Mouse (Mus musculus) WW6 (cell line): ENCODE measurements around the gene Mrpl46.

Source experiments
- DNase-seq: peaks from one replicate; pipeline ENCODE4 v3.0.0-alpha.2; 2013; ENCODE audit warnings: low read depth, low spot score

Mrpl46 gene

DNA sequence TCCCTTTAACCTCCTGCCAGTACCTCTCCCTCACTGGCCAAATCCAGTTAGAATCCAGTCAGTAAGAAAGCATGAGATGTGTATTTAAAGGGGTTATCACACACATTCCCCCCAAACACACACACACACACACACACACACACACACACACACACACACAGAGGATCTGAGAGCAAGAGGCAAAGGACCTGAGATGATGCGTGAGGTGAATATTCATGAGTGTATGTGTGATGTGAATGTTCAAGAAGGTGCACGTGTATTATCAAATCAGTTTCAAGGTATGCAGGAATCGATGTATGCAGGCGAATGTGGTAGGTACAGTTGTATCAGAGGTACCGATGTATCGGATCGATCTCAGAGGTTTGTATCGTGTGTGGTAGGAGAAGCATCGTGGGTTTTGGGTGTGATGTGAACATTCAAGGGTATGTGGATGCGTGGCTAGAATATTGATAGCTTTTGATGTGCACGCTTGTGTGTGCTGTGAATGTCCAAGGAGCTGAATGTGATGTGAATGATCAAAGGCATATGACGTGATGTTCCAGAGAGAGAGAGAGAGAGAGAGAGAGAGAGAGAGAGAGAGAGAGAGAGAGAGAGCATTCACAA, 15.3 kb downstream of the Mrpl46 start:
- DNase-seq = no peak

DNA sequence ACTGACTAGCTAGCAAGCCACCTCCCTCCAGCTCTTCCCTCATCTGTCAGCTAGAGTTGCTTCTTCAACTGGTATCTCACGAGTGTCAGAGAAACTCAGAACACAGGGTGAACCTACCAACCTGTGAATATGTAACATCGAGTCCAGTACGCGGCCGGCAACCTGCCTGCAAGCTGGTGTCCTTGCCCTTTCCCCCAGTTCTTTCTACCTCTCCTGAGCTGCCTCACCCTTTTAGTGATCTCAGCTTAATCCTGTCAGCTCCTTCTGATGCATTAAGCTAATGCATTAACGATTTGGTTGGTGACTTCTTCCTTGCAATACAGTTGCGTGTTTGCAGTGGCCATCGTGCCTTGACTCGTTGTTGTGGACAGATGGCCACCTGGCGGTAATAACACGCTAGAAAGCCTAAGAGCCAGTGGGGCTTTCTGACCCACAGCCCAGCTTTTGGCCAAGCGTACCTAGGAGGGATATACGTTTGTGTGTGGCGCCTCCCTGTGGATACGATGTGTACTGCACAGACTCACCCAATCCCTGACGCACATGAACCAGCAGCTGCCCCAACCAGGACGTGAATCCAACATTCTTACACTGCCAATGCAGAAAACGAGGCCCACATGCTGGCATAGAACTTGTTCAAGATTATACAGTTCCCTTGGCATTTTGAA, 17.2 kb downstream of the Mrpl46 start:
- peak; percentile 46 for DNase-seq

DNA sequence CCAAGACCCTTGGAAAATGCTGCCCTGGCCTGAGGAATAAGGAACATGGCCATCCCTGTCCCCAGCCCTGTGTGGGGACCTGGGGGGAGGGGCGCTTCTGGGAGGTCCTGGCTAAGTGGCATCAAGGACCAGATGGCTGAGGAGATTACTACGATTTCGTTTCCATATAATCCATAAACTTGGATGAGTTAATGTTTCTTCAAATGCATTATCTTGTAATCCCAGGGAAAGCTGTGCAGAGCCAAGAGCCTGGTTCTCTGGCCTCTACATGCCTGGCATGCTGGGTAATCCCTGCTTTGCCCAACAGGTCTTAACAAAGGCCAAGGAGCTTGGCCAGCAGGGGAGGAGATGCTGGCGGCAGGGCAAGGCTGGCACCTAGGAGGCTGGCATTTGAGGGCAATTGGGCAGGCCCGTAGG, 18.1 kb downstream of the Mrpl46 start:
- DNase-seq = no peak

DNA sequence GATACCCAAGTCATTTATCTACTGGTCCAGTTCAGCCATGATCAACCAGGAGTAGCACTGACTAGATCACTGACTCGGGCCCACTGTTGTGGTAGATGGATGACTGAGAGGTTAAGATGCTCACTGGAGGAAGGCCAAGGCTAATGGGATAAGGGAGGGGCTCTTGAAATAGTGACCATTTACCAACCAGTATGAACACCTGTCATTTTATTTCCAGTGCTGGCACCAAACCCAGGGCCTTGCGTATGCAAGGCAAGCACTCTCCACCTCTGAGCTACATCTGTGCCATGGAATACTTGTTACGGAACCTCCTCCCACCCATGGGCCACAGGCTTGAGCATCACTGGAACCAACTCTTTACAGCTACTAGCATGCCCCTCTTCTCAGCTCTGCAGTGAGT, 19.5 kb downstream of the Mrpl46 start:
- DNase-seq = no peak

DNA sequence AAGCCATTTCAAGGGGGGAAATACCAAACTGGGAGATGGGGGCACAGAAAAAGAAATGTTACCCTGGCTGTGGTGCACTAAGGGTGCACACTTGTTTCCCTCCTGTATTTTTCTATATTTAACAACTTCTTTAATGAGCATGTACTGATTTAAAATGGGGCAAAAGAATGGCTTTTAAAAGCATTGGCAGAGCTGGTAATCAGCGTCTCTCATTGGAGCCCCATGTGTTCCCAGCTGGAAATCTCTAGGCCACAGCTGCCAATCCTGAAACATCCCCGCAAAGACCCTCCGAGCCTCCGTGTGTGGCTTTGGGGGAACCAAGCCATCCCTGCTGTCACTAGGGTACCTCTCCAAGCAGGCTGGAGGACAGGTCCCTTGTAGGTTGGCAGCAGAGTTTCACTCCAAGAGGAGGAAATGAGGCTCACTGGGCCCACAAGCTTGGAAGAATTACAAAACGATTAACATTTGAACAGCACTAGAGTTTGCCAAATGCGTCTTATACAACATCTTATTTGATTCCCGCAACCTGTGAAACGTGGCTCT, 28.8 kb downstream of the Mrpl46 start:
- DNase-seq = no peak

DNA sequence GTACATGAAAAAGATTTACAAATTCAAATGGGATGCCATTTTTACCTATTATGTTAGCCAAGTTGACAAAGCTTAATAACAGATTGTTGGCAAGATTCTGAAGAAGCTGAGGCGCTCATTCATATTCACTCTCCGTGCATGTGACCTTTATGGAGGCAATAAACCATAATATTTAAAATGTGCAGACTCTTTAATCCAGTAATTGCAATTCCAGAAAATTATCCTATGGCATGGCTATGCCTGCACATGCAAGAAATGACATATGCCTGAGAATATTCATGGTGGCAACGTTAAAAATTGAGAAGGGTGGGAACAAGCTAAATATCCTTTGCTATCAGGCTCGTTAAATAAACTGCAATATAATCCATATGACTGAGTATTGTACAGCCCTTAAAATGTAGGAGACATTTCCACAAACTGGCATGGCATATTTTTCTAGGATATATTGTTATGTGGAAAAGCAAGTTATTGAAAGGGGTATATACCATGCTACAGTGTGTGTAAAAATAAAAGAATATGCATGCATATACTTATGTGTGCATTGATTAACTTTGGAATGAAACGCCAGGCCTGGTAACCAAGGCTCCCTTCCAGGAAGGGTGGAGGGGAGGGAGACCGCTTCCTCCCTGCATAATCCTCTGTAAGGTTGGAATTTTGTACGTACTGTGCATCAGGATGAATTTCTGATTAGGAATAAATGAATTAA, 29.4 kb downstream of the Mrpl46 start:
- DNase-seq = no peak

DNA sequence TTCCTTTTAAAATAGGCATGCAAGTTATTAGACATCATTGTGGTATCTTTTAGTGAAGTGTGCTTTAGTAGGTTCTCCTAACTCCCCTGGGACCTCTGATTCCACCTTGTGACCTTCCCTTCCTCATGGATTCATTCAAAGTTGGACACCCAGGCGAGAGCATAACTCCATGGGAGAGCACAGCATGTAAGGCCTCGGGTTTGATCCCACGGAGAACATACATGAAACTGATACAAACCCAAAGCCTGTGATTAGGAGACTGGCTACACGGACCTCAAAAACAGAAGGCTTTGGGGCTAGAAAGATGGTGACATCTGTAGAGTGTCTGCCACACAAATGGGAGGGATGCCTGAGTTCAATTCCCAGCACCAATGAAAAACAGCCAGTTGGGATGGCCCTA, 30.4 kb downstream of the Mrpl46 start:
- DNase-seq = no peak

DNA sequence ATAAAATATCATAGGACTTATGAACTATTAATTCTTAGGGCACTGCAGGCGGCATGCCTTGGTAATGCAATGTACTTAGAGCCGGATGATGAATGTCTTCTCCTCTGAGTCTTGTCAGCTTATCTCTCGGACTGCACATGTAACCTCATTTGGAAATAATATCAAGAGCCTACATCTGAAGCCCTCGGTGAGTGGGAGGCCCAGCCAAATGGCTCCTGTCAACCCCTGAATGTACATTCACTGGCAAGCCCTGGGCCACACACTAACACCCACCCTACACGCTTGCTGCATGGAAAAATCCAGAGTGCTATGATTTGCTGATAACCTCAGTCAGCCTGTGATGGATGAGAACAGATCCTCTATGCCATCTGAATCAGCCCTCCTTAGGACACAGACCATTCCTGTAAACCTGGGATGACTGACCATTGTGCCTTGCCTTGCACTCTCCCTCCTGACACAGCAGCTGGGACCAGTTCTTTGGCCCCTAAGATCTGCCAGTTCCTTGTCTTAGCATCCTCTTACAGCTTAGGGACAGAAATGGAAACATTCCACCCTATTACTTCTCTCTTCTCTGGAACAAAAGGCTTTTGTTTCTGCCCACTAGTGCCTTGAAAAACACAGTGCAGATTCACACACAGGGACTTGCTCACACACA, 39.5 kb downstream of the Mrpl46 start:
- DNase-seq = no peak

DNA sequence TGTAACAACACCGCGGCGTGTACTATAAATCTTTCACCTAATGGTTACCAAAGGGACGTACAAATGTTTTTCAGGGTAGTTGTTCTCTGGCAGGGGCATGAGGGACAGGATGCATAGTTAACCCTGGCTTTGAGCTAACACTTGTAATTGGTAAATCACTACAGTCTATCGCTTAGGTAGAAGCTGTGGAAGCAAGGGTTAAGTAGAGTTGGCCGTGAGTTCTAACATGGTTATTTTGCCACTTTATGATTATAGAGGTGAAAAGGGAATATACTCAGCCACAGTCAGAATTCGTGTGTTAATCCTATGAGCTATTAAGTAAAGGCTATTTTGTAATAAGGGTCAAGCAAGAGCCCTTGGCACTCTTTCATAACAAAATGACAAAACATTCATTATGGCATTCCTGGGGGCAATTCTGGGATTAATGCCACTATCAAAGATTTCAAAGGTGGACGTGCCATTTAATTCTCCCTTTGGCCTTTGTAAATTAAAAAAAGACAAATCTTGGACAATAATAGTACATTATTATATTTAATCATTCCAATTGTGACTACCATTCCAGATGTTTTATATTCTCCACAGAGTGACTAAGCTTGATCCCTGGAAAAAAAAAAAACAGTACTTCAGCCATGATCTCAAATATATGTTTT, 43.9 kb downstream of the Mrpl46 start:
- no peak for DNase-seq

DNA sequence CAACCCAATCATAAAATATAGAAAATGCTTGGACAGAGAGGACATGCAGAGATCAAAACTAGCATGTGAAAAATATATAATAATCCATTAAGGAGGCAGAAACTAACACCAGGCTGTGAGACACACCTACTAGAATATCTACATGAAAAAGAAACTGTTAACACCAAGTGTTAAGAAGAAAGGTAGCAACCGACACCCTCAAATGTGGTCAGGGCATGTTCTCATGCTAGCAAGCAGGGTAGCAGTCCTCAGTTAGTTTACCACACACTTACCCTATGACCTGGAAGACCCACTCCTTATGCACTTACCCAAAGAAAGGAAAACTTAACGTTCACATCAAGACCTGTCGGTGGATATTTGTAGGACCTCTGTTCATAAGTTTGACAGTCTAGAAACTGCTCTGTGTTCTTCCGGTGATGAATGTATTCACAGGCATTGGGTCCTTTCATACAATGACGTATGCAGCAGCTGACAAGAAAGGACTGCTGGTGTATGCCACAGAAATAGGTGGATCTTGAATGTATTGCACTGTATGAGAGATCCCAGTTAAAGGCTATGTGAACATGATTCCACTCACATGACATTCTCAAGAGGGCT, 45.6 kb downstream of the Mrpl46 start, which contains the start of gene Ntrk3:
TSS of gene Ntrk3 (minus strand) at position 399 of the 597 bp plus-strand sequence.
- DNase-seq = no peak

DNA sequence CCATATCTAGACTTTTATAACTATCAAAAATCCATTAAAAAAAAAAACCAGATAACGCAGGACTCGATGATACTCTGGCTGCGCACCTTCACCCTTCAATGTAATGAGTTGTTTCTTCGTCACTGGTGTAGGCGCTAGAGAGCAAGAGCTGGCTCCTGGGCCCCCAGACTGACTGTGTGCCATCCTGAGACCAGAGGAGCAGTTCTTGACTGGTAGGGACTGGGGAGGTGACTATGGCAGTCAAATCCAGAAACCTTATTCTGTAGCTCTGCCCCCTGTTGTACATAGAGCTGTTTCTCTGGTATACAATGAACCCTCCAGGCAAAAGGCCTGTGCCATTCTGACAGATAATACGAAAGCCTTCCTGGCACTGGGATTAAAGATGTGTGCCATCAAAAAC, 46.1 kb downstream of the Mrpl46 start:
- no peak for DNase-seq

DNA sequence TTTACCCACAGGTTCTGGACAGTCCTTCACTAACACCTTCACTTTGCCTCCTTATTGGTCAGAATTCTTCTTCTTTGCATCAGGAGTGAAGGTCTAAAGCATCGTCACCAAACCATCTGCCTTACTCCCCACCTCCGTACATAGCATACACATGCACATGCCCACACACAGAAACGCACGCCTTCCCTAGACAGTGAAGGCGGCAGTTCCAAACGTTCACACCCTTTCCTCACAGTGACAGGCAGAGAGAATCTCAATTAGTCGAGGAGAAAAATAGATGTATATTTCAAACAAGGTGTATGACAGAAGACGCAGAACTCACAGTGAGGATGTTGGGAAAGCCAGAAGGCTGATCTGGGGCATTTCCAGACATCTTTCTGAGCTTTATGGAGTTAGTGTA, 51.9 kb downstream of the Mrpl46 start:
- no peak for DNase-seq
